Mouse (Mus musculus) adrenal gland, adult 8-10 months (tissue): Measurements from ENCODE around the gene BC029722. TPM values are rescaled to one million over a fixed set of nuclear protein-coding genes. Genes with fewer than 3 reads are reported as not detected.
"Not testable (repeated sequence)": the region's sequence is repeated elsewhere in the genome, so short reads cannot be mapped to it uniquely, and the experiment has no call there.

ENCODE experiments used
- DNase-seq: peaks from one replicate; pipeline ENCODE4 v3.0.0; 2022
- total RNA-seq, 4 experiments: library from RNA; stranded (reverse); gene quantifications; 2 replicates each; pipeline ENCODE4 v1.2.4; 2022

BC029722 gene
- 100 to 1,000 TPM; 285 to 331 (median 289) TPM for total RNA-seq

- DNase-seq, result no peak
Observed at GRCm38 (mm10) chr2:155819392-155819448, at the start of gene BC029722. Gene BC029722 (minus strand): TSS chr2:155819426.

- DNase-seq, result no peak
Observed at GRCm38 (mm10) chr2:155868320-155868719, 49.1 kb upstream of the BC029722 start.

GRCm38 (mm10) chr2:155863301-155863867, 44.2 kb upstream of the BC029722 start:
- no peak for DNase-seq

DNA sequence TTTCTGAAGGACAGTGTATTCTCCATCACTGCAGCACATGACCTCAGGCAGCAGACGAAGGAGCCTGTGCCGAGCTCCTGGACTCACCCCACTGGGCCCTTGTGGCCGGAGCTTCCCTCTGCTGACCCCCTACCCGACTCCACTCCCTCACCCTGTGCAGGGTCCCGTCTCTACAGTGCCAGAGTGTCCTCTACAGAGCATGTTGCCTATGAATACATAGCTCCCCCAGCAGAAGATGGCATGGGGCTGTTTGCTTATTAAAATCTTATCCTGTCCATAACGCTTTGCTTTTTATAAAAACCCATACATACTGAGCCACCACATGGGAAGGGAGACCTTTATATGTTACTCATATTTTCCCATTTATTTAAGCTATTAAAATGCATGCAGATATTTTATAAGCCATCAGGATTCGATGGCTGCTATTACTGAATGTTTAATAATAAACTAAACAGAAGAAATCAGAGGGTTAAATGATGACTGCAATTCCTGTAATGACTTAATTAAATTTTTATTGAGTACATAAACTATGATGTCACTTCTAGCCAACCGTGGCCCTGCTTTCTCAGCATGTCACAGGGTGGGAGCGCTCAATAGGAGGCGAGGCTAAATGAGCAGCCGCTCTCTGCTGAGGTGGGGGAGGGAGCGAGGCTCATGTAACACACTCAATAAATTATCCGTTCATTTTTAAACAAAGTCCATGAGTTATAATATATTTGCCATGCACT, 43.5 kb upstream of the BC029722 start:
- no peak for DNase-seq

- peak; percentile 70 for DNase-seq
Observed at GRCm38 (mm10) chr2:155861581-155861980, 42.4 kb upstream of the BC029722 start.

DNA sequence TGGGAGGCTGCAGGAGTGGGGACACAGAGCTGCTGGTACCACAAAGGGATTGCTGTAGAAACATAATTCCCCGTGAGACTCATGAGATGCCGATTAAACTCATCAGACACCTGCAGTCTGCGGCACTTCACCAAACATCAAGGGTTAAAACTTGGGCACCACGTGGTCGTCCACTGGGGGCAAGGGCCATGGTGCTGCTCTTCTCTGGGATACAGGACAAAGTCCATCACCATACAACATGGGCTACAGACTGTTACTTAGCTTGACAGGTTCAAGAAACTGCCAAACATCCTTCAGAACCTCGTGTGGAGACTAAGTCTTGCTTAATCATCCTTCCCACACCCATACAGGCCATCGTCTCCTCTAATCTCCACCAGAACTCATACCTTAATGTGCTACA, 40.9 kb upstream of the BC029722 start:
- DNase-seq, result no peak

DNA sequence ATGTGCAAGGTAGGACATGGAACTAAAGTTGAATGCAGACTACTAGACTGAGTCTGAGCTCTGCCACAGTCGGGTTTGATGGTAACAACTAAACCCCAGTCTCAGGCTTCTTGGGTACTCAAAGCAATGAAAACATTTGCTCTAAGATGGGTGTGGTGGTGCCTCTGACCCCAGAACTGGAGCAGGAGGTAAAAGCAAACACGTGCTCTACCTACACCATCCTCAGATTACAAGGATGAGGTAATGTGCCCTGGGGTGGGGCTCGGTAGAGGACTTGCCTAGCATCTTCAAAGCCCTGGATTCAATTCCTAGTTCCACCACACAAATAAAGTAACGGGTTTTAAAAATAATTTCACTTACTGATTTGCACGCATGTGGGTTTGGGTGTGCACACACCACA, 33.3 kb upstream of the BC029722 start:
- DNase-seq, result no peak

DNA sequence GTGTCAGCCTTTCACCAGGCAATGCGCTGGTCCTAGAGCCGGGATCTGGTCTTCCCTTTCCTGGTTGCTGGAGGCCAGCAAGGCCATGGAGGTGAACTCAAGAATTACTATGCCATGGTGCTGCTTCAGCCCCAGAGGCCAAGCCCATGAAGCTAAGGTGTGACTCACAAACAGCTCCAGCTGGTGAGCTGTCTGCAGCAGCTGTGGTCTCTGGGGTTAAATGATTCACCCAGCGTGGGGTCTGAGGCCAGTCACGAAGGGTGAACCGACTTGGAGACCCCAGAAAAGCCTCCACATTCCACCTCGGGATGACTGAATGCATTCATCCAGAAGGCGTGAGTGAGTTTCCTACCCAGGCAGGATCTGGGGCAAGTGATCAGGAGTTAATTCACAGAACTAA, 30.9 kb upstream of the BC029722 start:
- no peak for DNase-seq

DNA sequence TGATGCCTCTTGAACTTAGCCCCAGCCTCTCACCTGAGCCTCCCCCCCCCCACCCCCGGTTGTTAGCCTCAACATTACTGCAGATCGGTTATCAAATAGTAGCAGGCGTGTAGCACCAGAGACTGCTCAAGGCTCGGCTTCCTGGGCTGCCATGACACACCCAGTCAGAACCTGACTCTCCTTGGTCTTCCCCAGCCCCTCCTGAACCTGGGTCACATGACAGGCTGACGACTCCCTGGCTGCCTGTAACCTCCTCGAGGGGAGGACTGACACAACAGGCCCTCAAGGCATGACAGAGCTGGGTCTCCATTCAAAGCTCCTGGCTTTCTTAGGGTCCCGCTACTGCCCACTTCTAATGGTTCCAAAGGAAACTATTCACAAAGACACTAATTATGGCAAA, 30.2 kb upstream of the BC029722 start:
- DNase-seq, result no peak

DNA sequence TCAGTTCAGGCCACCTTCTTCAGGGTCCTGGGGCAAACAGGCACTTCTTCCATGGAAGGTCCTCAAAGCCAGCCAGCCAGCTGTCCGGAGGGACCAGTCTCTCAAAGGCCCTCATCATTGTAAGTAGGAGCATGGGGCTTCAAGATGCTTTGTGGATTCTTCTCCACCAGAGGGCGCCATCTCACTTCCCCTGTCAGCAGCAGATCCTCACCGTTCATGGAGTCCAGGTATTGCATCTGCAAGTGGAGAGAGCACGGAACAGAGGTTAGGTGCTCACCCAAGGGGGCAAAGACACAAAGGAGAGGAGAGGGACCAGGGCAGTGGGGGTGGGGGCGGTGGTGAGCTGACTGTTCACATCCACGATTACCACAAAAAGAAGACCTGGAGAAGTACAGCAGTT, 29.1 kb upstream of the BC029722 start:
- DNase-seq, result peak; percentile 67

DNA sequence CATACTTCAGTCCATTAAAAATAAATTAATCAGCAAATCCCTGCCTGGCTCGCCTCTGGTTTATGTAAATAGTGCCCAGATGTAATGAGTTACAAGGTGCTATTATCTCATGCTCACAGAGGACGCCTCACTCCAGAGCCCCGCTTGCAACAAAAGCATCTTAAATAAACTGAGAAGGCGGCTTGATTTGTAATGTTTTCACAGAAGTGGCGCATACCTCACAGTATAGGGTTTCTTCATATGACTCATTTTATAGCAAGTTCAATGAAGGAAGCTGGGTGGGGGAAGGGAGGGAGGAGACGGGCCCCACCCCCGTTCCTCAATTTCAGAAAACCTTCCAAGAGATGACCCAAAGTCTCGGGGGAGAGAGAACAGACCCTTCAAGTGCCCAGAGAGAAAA, 27.7 kb upstream of the BC029722 start:
- no peak for DNase-seq

DNA sequence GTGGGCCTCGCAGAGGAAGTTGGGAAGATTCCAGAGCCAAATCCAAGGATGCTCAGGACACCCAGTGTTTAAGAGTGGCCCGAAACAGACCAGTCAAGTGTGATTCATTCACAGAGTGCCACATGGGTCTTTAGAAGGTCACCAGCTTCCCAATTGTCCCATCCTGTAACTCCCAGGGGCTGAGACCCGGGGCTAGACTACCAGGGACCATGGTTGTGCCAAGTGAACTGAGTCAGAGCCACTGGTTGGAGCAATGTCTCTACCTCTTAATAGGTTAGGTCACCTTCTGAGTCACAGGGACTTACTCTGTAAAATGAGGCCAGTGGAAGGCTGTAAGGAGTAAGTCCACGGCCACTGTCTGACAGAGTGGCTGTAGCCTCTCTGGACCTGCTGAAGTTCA, 19.7 kb upstream of the BC029722 start:
- DNase-seq, result no peak

GRCm38 (mm10) chr2:155837961-155838360, 18.7 kb upstream of the BC029722 start:
- DNase-seq, result no peak

DNA sequence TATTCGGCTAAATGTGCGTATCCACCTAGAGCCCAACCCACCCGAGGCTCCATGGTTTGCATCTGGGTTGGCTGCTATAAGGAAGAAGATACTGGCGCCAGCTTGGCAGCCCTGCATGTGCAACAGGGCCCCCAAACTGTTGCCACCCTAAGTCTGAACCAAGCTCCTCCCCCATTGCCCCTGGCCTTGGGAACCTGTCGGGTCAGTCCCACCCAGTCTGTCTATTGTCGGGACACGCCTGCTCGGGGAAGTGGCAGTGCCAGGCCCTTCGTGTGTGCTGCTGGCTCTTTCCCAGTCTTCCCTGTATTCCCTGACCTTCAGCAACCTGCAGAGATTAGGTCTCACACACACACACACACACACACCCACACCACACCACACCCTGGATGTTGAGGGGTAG, 15.5 kb upstream of the BC029722 start, which contains the start of gene Fam83c:
Fam83c (minus strand) TSS at position 123 of the 400 bp plus-strand sequence.
- DNase-seq, result no peak

DNA sequence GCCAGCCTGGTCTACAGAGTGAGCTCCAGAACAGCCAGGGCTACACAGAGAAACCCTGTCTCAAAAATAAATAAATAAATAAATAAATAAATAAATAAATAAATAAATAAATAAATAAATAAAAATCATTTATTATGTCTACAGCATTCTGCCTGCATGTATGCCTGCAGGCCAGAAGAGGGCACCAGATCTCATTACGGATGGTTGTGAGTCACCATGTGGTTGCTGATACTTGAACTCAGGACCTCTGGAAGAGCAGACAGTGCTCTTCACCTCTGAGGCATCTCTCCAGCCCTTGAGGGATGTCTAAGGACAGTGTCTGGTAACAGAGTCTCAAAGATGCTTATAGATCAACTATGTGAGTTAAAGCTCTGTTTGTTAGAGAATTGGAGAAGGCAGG, 12.9 kb upstream of the BC029722 start:
- not testable (repeated sequence) for DNase-seq

GRCm38 (mm10) chr2:155831302-155831701, 12.1 kb upstream of the BC029722 start:
- no peak for DNase-seq

DNA sequence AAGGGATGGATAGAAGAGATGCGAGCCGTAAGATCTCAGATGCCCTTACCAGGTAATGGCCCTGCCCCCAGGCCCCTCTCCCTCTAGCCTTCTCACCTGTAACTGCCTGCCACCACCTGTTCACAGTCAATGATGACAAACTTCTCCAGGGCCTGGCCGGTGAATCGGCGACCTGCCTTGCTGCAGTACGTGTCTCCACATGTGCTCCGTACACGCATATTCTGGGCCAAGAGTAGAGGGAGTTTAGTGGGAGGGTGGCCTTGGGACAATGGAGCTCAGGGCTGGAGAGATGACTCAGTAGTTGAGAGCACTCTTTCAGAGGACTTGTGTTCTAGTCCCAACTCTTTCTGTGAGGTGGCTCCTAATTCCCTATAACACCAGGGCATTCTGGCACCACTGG, 11.6 kb upstream of the BC029722 start:
- no peak for DNase-seq

DNA sequence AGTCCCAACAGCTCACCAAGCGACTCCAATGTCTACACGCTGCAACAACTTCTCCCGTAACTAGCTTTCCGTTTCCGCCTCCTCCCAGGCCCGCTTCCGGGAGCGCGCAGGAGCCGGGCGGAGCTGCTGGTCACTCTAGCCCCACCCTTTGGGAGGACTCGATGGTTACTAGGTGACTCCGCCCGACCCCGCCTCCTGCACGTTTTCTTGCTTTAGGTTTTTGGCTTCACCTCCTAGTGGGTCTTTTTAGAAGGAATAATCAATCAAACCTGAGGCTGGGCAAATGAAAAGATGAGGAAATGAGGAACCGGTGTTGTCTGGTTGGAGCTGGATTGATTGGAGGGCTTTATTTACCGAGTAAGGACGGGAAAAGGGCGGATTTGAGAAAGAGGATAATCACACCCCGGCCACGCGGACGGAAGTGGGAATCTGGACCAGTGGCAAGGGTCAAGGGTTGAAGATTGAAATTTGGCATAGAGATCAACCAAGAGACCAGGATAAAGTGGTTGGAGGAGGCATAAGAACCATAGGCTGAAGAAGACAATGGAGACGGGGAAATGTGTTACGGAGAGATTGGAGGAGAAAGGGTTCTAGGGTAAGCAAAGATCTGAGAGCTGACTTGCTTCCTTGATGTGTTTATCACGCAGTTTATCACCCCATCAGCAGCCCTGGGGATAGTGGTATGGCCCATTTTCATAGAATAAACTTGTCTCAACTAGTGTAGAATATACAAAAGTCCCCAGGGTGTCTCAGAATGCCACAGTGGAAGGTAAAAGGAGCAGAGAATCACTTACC, 7.6 kb upstream of the BC029722 start, which contains the start of gene Eif6:
Eif6 (minus strand) TSS at position 296 of the 795 bp plus-strand sequence.
- DNase-seq, result peak; percentile 86

GRCm38 (mm10) chr2:155825904-155826629, 6.8 kb upstream of the BC029722 start:
- no peak for DNase-seq

GRCm38 (mm10) chr2:155823722-155824121, 4.5 kb upstream of the BC029722 start:
- DNase-seq, result no peak

DNA sequence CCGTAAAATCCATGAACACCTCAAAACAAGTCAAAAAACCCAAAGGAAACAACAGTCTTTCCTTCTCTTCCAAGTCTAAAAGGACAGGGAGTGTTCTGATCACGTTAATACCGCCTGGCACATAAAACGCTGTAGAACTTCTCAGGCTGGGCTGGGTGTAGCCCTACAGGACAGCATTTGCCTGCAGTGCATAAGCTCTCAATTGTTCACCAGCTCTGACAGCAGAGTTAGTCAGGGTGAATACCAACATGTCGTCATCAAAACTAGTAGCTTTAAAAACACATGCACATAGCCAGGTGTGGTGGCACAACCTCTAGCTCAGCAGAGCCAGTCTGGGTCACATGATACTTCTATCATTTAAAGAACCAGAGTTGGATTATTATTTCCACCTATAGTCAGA, 1.6 kb upstream of the BC029722 start:
- no peak for DNase-seq

- DNase-seq, result no peak
Observed at GRCm38 (mm10) chr2:155819449-155820251, 424 bp upstream of the BC029722 start.
